Mouse (Mus musculus) lung, postnatal 0 days (tissue): ENCODE results near the gene Orc5.

Experiments
- CTCF ChIP-seq: IDR thresholded peaks from 2 replicates; pipeline ENCODE4 v1.5.1; 2016; ENCODE audit warnings: antibody characterized with exemption, mild to moderate bottlenecking
- EP300 ChIP-seq: IDR thresholded peaks from 2 replicates; pipeline ENCODE4 v1.6.1; 2016; ENCODE audit warnings: antibody characterized with exemption, mild to moderate bottlenecking, control low read depth

DNA sequence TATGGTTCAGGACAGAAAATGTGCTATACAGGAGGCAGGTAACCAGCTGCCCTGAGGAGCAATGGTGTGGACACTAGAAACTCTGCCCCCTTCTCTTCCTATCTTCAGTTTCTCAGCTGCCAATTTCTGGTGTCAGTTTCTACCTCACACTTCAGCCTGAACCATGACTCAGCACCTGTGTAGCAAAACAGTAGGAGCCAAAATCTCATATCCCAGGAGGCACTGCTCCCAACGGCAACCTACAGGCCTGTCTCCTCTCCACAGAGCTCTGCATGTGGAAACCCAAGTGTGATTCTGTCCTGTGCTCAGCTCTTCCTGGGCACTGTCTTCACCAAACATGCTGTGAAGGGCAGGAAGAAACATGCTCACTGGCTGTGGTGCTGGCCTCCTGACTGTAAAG, 64.5 kb downstream of the Orc5 start:
- TF ChIP-seq CTCF (no peak), EP300 (no peak)
